Mouse (Mus musculus): ENCODE results near the gene Shisal2b. TPM values are rescaled to one million over a fixed set of nuclear protein-coding genes. Genes with fewer than 3 reads are reported as not detected.

Shisal2b gene
- not detected for polyA plus RNA-seq (2012; fragmentation: generic; extraction: Trizol)

DNA sequence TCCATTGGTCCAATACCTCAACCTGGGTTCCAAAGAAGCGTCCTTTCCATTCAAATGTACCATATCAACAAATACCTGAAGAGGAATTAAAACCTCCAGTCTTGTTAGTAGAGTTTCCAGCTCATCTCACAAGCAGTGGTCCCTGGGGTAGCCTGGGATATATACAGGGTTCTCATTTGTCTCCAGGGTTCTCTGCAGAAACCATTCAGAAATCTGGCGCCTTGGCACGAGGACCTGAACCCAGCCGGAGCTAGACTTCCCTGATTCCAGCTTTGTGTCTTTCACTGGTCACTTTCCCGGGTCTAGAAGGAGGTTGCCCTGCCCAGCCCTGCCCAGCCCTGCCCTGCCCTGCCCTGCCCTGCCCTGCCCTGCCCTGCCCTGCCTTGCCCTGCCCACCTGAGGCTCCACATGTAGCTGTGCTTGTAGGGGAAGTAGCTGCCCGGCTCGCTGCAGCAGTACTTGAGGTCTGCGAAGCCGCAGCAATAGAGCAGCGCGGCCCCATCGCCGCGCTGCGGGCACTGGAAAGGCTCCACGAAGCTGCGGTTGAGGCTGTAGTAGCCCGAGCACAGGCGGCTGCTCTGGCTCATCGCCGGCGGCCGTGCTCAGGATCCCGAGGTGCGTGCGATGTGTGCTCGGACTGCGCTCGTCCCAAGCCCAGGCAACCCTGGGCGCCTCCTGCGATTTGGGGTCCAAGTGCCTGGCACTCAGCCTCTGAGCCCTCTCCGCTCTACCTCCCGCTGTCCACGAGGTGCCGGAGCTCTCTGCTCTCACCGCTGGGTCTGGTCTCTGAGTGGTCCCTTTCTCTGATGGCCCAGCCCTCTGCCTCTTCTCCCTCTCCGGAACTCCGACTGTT lies at the start of gene Shisal2b:
Gene Shisal2b, minus strand, starts transcription at position 767 of the 853 bp plus-strand sequence.

GRCm38 (mm10) chr13:104816635-104817571 lies 46.8 kb downstream of the Shisal2b start, which contains the start of gene Cwc27:
TSS of gene Cwc27 (minus strand) at chr13:104817142.

Other genes starting within 250 kb of the Shisal2b start
- 10 to 100 TPM in 1 of 2 experiments, 1 to 10 TPM in 1; 2.9 to 13.2 TPM for gene Srek1ip1, start 71.4 kb downstream of the Shisal2b start, polyA plus RNA-seq (2012; fragmentation: generic; extraction: Trizol)
- 1 to 10 TPM in 1 of 2 experiments, under 1 TPM in 1; 0.83 to 4.6 TPM for gene Cwc27, start 46.8 kb downstream of the Shisal2b start, polyA plus RNA-seq (2012; fragmentation: generic; extraction: Trizol)
- gene Rgs7bp, start 191.0 kb upstream of the Shisal2b start, polyA plus RNA-seq (2012; fragmentation: generic; extraction: Trizol): not detected
- gene 4933425L06Rik, start 218.2 kb upstream of the Shisal2b start, polyA plus RNA-seq (2012; fragmentation: generic; extraction: Trizol): not detected